Mouse (Mus musculus): ENCODE measurements at regions not wholly inside any gene's neighbourhood (a gene's known extent, or its start where the extent isn't known, plus 50 kb on each side); places are given as distances from the start of the nearest gene placed in this dataset.
A peak's percentile ranks its signal among the peaks of the same experiment; 100 is the strongest.

DNA sequence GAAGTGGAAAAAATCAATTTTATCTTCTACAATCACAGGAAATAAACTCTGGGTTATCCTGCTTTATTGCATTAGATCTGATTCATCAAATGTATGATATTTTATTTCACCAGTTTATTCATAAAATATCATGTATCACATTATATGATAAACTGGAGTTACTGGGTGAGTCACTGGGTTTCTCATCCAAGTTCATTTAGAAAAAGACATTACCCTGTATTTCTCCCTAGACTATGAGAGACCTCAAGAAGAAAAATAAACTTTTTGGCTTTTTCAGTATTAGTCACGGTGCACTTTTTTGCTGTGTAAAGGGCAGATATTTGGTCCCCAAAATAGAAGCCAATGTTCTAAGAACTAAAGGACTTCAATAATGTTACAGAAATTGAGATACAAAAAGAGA is 604.8 kb upstream of the Gm8797 start:
- peak; percentile 68 for DNase-seq (ENCODE audit: low read depth)

DNA sequence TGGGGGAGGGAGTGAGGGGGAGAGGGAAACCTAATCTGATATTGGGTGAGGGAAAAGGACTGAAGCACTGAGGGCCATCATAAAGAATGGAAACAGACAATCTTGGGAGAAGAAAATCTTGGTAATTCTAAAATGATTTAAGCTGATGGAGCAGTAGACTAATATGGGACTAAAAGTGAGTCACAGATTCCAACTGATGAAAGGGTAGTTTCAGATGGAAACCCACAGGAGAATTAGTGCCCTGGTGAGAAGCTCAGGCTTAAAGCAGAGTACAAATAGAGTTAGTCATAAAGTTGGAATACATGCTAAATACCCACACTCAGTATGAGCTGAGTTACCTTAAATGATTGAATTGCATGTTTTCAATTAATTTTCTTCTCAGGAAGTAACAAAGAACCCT is 600.3 kb upstream of the Gm8797 start:
- peak; percentile 49 for DNase-seq (ENCODE audit: low read depth)

Measured in NIH3T3 (cell line).